Mouse (Mus musculus): ENCODE data around the gene Nr1h3.
"Not testable (repeated sequence)": the region's sequence is repeated elsewhere in the genome, so short reads cannot be mapped to it uniquely, and the experiment has no call there.

The Nr1h3 gene

DNA sequence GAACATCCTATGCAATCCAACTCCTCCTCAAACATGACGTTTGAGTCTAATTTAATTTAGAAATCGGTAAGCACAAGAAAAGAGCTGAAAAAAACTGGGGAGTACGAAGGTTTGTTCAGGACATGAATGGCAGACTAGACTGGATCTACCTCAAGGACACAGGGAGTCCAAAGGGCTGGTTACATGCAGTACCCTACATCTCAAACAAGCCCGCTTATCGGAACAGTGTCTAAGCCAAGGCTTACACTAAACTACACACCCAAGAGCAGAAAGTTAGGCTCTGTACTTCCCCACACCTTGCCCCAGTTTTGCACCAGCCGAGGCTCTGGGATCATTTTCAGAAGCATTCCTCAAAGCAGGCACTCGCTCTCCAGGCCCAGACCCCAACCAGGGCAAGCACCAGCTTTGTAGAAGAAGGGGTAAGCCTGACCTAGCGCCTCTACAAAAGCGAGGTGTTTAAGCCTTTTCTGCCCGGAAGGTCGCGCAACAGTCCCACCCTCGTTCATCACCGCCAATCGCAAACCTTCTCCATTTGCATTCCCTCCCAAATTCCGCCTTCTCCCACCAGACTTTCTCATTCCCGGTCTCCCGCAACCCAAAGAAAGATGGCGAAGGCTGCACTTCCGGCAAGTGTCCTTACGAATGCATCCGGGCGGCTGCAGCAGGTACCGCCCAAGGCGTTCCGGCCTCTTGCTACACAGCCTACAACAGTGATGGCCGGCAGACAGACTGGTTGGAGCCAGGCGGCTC lies at the start of gene Nr1h3, which contains the start of gene Acp2:
TSS of gene Nr1h3 (minus strand) at position 613 of the 750 bp plus-strand sequence.
TSS of gene Acp2 (plus strand) at position 664 of the 750 bp plus-strand sequence.
- peak; percentile 90 for DNase-seq (ENCODE audit: low spot score)

DNA sequence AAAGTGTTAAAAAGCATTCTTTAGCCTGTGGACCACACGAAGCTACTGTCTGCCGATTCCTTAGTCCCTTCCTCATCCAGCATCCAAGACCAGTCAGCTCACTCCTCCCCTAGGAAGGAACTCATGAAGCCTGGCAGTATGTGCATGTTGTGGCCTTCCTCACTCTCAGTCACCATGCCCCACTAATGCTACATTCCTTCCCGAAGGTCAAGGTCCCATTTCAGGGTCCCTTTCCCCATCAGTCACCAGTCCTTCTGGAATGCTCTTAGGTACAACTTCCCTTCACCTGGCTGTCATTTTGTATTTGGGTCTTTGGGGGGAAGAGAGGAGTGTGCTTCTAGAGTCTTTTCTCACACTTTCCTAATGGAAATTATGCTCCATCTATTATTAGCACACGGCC lies 49.4 kb upstream of the Nr1h3 start:
- no peak for DNase-seq (ENCODE audit: low spot score)

DNA sequence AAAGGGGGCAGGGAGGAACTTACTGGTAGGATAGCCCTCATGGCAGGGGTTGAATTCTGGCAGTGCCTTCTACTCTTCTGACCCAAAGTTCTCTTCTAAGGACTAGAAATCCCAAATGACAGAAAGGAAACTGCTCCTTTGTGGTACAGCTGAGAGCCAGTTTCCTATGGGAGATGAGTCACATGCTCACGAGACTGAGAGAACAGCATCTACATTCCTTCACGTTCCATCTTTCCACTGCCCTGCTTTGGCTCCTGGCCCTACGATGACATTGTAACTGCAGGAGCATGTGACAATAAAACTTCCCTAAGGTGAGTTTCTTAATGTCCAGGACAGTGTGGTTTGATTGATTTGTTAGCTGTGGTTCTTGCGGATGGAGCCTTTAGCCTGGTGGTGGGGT lies 45.7 kb upstream of the Nr1h3 start:
- no peak for DNase-seq (ENCODE audit: low spot score)

DNA sequence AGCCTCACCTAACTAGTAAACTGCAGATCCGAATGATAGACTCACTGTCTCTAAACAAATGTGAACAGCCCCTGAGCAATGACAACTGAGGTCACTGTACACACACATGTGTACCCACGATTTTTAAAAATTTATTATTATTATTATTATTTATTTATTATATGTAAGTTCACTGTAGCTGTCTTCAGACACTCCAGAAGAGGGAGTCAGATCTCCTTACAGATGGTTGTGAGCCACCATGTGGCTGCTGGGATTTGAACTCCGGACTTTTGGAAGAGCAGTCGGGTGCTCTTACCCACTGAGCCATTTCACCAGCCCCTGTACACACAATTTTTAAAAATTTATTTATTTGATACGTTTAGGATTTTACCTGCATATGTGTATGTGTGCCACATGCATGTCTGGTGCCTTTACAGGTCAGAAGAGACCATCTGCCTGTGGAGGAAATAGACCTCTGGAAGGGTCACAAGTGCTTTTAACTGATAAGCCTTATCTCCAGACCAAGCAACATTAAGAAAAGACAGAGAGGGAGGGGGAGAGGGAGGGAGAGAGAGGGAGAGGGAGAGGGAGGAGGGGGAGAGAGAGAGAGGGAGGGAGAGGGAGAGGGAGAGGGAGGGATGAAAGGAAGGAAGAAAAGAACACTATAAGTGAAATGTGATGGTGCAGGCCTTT lies 42.1 kb upstream of the Nr1h3 start:
- no peak for DNase-seq (ENCODE audit: low spot score)

DNA sequence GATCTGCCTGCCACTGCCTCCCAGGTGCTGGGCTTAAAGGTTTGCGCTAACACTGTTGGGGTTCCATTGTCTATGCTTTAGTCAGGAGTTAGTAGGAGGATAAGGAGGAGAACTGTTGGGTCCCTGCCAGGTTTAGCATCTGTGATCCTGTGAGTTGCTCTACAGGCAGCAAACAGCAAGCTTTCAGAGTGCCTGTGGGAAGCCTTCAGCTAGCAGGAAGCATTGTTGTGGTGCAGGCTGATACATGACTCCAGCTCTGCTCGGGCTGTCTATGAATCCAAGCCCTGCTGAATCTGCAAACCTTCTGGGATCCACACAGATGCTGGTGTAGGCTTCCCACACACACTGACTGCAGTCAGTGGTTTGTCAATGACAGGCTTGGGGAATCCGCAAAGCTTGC lies 40.8 kb upstream of the Nr1h3 start:
- DNase-seq (ENCODE audit: low spot score): no peak

DNA sequence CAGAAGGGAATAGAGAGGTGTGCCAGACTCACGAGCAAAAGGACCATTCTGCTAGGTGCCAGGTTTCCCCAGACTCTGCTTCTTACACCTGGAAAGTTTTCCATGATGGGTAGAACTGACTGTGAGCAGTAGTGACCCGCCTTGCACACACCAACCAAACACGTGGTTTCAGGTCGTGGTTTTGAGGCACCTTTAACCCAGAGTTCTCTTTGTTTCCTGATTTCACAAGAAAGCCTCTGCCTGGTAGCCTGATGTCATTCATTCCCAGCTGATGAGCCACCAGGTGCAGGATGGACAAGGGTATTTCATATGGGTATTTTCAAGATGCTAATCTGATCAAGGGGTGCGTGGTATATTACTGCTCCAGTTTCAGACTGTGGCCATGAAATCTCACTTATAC lies 39.9 kb upstream of the Nr1h3 start:
- DNase-seq (ENCODE audit: low spot score): peak; percentile 14

DNA sequence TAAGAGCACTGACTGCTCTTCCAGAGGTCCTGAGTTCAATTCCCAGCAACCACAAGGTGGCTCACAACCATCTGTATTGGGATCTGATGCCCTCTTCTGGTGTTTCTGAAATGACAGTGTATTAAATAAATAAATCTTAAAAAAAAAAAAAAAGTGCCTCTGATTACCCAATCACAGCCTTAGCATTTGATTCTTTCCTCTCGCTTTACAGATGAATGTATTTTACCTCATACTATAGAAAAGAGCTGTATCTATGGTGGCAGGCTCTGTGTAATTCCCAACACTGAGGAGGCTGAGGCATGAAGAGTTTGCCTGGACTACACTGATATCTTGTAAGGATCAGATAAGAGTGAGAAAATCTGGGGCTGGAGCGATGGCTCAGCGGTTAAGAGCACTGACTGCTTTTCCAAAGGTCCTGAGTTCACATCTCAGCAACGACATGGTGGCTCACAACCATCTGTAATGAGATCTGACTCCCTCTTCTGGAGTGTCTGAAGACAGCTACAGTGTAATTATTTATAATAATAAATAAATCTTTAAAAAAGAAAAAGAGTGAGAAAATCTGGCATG lies 35.0 kb upstream of the Nr1h3 start:
- DNase-seq (ENCODE audit: low spot score): not testable (repeated sequence)

DNA sequence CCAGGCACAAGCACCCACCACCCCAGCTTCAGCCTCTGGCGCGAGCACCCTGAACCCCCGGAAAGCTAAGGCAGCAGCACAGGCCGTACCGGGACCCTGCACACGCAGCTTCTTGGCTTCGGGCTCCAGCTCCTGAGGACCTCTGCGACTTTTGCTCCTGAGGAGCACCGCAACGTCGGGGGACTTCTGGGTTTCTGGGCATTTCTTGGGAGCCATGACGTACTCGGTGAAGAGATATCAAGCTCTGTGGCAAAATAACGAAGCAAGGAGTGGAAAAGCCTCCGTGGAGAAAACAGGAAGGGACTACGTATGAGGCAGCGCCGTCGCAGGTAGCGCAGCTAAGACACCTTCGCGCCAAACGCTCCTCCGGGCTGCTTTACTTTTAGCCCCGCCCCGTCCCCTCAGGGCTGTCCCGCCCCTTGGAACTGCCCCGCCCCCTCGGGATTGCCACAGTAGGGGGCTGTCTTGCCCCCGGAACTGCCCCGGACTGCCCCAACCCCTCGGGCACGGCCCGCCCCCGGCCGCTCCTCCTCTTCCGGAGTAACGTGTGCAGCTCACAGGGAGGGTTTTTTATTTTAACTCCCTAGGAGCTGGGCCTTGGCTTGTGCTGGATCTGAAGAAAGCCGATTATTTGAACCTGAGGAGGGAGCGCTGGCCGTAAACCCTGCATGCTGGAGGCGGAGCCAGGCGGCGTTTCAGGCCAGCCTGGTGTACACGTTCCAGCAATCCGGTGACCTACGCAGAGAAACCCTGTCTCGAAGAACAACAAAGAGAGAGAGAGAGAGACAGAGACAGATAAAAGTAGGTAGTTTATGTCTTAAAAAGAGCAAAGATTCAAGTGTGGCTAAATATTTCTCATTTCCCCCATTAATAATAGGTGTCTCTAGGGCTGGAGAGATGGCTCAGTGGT lies 34.2 kb upstream of the Nr1h3 start, which contains the start of gene Ddb2:
TSS of gene Ddb2 (minus strand) at position 382 of the 910 bp plus-strand sequence.
- peak; percentile 95 for DNase-seq (ENCODE audit: low spot score)

DNA sequence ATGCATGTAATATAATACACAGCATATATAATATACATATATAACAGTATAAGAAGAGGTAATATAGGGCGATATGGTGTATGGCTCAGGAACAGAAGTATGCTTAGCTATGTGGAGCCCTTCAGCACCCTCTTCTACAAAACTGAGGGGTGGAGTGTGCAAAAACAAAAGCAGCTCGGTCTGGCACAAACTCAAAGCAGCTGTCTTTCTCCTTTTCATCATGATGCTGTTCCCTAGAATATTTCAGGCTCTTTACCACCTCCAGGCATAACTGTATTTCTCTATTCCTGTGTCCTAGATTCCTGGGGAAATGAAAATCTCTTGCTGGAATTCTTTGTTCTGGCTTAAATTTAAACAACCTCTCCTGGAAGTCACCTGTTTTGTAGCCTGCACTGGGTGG lies 27.1 kb upstream of the Nr1h3 start:
- no peak for DNase-seq (ENCODE audit: low spot score)

DNA sequence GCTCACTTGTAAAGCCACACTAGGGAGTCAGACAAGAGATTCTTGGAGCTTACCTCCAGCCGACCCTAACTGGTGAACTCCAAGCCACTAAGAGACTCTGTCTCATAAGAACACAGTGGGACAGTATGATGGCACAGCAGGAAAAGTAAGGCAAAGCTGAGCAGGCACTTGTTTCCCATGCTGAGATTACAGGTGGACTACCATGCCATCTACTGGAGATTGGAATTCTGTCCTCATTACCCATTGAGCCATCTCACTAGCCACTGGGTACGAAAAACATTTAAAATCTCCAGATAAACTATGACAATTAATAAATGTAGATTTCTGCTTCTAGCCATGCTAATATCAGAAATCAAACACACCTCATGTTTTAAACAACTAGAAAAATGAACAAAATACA lies 21.0 kb upstream of the Nr1h3 start:
- no peak for DNase-seq (ENCODE audit: low spot score)

DNA sequence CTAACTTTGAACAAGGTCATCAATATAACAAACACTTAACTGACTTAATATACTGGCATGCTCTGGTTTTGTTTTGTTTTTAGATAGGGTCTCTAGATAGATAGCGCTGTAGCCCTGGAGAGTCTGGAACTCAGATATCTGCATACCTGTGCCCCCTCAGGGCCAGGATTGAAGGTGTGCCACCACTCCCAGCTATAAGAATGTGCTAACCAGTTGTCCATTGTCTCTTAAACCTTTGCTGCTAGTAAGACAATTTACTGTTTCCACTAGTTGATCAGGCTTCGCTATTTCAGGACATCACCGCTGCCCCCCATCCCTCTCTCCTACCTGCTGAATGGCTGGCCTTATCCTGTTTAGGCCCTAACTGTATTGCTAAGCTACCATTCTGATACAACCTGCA lies 17.9 kb upstream of the Nr1h3 start:
- DNase-seq (ENCODE audit: low spot score): no peak

DNA sequence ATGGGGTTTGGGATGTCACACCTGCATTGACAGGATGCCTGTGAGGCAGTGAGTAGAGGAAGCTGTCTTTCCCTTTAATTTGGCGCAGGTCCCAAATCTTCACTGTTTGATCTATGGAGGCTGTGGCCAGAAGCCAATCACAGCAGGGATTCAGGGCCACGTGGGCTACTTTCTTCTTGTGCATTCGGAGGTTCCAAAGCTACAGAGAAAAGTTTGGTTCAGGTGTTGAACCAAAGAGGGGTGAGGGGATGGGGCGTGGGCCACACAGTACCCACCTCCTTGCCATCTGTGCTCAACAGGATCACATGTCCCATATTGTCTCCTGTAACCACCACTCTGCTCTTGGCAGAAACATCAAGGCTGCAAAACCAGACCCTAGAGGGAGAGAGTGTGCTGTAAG lies 14.4 kb upstream of the Nr1h3 start:
- no peak for DNase-seq (ENCODE audit: low spot score)

DNA sequence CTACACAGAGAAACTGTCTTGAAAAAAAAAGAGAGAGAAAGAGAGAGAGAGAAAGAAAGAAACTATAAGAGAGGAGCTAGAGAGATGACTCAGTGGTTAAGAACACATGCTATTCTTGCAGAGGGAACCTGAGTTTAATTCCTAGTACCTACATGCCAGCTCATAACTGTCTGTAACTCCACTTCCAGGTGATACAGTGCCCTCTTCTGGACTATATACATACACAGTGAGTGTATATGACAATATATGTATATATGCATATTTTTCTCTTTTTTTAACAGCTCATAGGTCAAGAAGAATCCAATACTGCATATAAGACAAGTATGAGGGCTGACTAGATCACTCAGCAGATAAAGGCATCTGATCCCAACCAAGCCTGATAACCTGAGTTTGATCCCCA lies 10.7 kb upstream of the Nr1h3 start:
- no peak for DNase-seq (ENCODE audit: low spot score)

DNA sequence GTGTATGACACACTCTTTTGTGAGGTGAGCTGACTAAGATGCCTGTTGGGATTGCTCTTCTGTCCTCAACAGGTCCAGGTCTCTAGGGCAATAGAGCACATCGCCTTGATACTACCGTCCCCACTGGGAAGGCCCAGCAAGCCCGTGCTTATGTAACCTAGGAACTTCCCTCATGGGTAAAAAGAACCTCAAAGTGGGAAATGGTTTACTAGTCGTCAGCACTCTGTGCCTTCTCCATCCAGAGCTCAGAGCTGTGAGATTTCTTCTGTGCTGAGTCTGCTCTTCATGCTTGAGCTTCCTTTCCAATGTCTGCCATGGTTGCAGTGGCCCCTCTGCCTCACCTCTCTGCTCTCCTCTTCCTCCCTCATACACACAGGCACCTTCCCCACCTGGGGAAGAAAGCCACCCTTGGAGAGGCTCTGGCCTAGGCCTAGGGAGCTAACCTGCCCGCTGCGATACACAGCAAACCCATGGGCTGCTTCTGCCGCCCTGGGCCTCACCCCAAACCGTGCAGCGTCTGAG lies 3.7 kb upstream of the Nr1h3 start:
- no peak for DNase-seq (ENCODE audit: low spot score)

DNA sequence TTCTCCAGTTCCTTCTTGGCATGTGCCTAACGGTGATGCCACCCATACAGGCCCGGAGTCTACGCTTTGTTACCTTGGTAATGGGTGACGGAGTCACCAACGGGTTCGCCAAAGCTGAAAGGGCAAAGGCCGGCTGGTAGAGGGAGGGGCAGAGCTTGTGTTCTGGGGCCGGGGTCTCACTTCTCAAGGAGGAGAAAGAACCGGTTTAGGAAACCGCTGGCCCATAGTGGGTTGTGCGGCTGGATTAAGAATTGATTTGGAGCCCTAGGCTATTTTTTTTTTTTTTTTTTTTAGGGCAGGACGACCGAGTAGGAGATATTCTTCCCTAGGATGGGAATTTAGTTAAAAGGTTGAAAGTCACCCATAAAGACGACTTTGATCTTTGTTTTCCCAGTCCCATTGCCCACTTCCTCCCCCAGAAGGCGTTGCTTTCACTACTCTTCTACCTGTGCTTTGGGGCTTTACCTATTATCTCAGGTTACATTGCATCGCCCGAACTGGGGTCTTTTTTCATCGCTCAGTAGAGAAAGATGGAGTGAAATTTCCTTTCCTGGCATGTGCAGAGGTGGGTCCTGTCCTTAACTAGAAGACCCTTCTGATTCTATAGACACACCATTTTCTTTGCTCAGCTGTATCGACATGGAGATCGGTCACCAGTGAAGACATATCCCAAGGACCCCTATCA lies 480 bp upstream of the Nr1h3 start:
- no peak for DNase-seq (ENCODE audit: low spot score)

DNA sequence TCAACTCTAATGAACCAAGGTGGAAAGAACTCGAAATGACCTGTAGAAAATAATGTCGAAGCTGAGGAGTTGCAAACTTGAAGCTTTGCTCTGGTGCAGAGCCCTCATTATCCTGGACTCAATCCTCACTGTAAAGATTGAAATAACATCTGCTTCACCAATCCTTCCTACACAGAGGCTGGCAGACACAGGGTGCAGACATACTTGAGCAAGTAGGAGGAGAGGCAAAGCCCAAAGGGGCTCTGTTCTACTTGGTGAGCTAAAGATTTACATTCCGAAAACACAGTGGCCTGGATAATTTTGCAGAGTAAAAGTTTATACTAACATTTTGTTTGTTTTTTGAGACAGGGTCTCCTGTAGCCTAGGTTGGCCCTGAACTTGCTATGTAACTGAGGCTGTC lies 3.7 kb downstream of the Nr1h3 start:
- DNase-seq (ENCODE audit: low spot score): no peak

DNA sequence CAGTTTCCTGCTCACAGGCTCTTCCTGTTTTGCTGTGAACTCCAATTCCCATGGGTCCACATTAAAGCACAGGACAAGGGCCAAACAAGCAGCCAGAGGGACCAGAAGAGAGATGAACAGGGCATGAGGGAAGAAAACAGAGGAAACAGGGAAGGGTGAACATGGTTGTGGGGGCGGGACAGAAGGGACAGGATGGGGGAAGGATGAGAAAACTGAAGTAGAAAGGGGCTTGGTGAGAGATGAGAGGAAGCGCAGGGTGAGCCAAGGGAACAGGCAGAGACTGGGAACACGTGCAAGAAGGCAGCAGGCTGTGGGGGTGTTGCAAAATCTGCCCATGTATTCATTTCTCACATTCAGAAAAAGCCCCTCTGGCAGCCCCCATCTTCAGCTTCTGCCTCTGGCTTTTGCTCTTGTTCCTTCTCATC lies 6.0 kb downstream of the Nr1h3 start:
- peak; percentile 19 for DNase-seq (ENCODE audit: low spot score)

DNA sequence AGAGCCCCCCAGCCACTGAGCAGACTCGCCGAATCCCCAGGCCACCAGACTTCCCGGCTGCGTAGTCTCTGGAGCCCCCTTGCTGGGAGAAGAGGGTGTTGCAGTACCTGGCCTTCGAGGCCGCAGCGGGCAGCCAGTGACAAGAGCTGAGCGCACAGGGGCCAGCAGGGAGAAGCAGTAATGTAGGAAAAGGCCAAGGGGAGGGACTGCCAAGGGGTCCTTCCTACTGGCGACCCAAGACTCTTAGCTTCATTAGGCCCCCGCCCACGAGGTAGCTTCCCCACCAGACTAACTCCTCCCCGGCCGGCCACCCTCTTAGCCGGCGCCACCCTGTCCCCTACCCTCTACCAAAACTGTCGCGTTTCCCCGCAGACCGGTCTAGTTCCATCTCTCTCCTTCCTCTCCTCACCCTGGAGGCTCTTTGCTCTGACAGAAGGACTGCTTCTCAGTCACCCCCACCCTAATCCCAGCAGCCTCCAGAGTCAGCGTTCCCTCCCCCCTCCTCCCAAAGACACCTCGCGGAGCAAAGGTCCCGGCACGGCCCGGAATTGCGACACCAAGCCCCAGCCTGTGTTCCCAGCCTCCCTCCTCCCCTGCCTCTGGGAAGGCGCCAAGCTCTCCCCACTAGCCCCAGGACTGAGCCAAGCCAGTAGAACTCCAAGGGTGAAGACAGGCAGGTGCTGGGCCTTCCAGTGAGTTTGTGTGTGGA lies 7.9 kb downstream of the Nr1h3 start:
- peak; percentile 85 for DNase-seq (ENCODE audit: low spot score)

DNA sequence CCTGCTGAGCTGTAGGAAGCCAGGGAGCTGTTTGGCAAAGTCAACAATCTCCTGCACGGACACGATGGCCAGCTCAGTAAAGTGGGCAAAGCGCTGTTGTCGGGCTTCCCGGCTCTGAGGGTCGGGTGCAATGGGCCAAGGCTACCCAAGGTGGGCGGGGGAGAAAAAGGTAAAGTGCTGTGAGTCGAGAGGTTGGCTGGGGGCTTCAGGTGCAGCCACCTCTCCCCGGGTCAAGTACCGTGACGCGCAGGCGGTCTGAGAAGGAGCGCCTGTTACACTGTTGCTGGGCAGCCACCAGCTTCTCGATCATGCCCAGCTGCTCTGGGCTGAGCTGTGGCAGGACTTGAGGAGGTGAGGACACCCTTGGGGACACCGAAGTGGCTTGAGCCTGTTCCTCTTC lies 12.1 kb downstream of the Nr1h3 start:
- no peak for DNase-seq (ENCODE audit: low spot score)

DNA sequence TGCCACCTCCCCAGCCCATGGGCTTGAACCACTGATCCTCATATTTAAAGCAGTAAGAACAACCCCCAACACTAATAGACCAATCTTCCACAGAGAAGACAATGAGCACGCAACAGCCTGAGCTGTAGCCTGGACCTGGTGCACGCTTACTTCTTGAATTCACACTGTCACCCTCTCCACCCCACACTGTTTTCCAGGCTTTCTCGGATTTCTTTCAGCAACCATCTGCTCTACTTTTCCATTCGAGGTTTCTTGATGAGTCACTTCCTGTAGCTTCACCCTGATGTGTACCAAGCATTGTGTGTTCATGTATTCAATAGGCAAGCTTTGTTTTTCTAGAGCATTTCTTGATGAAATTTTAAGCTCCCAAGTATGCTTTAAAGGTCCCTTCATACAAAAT lies 15.2 kb downstream of the Nr1h3 start:
- no peak for DNase-seq (ENCODE audit: low spot score)

DNA sequence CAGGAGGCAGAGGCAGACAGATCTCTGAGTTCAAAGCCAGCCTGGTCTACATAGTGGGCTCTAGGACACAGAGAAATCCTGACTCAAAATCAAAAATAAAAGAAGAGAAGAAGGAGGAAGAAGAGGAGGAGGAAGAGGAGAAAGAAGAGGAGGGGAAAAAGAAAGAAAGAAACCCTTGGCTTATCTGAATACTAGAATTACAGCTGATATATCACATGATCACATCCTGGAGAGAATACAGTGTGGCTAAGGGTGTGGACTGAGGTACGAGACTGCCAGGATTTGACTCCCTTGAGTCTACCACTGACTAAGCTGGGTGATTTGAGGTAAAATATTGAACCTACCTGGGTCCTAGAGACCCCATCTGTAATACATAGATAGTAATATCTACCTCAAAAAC lies 16.4 kb downstream of the Nr1h3 start:
- DNase-seq (ENCODE audit: low spot score): no peak
